8 mouse cellular contexts compared by ENCODE assay signal in the genomic region with DNA sequence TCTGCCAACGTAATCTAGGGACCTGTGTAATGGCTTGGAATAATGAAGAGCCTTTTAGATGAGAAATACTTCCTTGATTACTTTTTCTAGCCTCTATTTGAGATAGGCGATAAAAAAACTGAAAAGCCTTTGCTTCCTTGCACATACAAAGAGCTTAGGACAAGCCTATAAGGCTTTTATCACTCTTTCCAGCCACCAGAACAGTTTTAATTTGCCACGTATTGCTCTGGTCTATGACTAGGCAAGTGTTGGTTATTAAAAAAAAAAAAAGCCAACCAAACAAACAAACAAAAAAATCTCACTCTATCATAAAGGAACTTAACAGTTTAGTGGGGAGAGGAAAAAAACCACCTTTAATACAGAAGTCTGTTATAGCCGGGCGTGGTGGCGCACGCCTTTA. TPM values are rescaled to one million over a fixed set of nuclear protein-coding genes. Genes with fewer than 3 reads are reported as not detected.
DNase-seq lines count a peak whose midpoint lies in the region; ATAC-seq and TF ChIP-seq lines count a peak whose summit lies in the region.

No protein-coding gene starts in this region.

- no peak for ATAC-seq in forebrain, embryonic 12.5 days (ENCODE audit: low FRiP score)
- ATAC-seq in forebrain, embryonic 16.5 days, result no peak
- no peak for ATAC-seq in midbrain, postnatal 0 days (ENCODE audit: low FRiP score)
- no peak for ATAC-seq in limb, embryonic 15.5 days (ENCODE audit: insufficient number of reproducible peaks, low FRiP score, low TSS enrichment, low read depth)
- no peak for ATAC-seq in stomach, embryonic 16.5 days (ENCODE audit: insufficient read depth, low FRiP score)

- H3K4me1 ChIP-seq in forebrain, embryonic 12.5 days, result peaks cover 9% of the 10 kb centered on the region
- H3K4me1 ChIP-seq in forebrain, embryonic 16.5 days (replicated peaks; ENCODE audit: control insufficient read depth, insufficient read depth, low read length), result peaks cover 10% of the 10 kb centered on the region
- peaks cover 15% of the 10 kb centered on the region for H3K4me1 ChIP-seq in midbrain, embryonic 10.5 days
- H3K4me1 ChIP-seq in midbrain, postnatal 0 days (ENCODE audit: insufficient read depth, low read length), result peaks cover 6% of the 10 kb centered on the region
- H3K4me1 ChIP-seq in limb, embryonic 15.5 days, result peaks cover 15% of the 10 kb centered on the region
- H3K4me1 ChIP-seq in stomach, embryonic 16.5 days (ENCODE audit: control insufficient read depth, insufficient read depth, low read length), result peaks cover 14% of the 10 kb centered on the region

- no peaks in the 10 kb centered on the region for H3K27me3 ChIP-seq in forebrain, embryonic 12.5 days
- no peaks in the 10 kb centered on the region for H3K27me3 ChIP-seq in forebrain, embryonic 16.5 days (replicated peaks; ENCODE audit: control insufficient read depth, insufficient read depth, low read length)
- no peaks in the 10 kb centered on the region for H3K27me3 ChIP-seq in midbrain, embryonic 10.5 days (ENCODE audit: low read depth, poor library complexity, severe bottlenecking)
- H3K27me3 ChIP-seq in midbrain, postnatal 0 days (ENCODE audit: insufficient read depth, low read length), result no peaks in the 10 kb centered on the region
- H3K27me3 ChIP-seq in limb, embryonic 15.5 days, result no peaks in the 10 kb centered on the region
- no peaks in the 10 kb centered on the region for H3K27me3 ChIP-seq in stomach, embryonic 16.5 days (ENCODE audit: control insufficient read depth, insufficient read depth, low read length)

- H3K4me3 ChIP-seq in forebrain, embryonic 12.5 days (replicated peaks), result no peak overlapping the region
- no peak overlapping the region for H3K4me3 ChIP-seq in forebrain, embryonic 16.5 days (replicated peaks; ENCODE audit: low read length)
- H3K4me3 ChIP-seq in midbrain, embryonic 10.5 days, result peak overlapping the region; percentile 95; the same call in 1 of the 2 replicates
- no peak overlapping the region for H3K4me3 ChIP-seq in midbrain, postnatal 0 days (ENCODE audit: low read depth, low read length)
- no peak overlapping the region for H3K4me3 ChIP-seq in limb, embryonic 15.5 days
- H3K4me3 ChIP-seq in stomach, embryonic 16.5 days (replicated peaks; ENCODE audit: low read length), result peak overlapping the region; percentile 99; the same call in 1 of the 2 replicates

- WGBS in forebrain, embryonic 12.5 days, result 90% methylated on average over 7 of the region's 7 CpGs
- WGBS in forebrain, embryonic 16.5 days, result 88% methylated on average over 7 of the region's 7 CpGs
- 94% methylated on average over 7 of the region's 7 CpGs for WGBS in midbrain, embryonic 10.5 days
- 91% methylated on average over 7 of the region's 7 CpGs for WGBS in midbrain, postnatal 0 days
- 84% methylated on average over 7 of the region's 7 CpGs for WGBS in limb, embryonic 15.5 days
- WGBS in stomach, embryonic 16.5 days, result 81% methylated on average over 7 of the region's 7 CpGs

- TF ChIP-seq CTCF in midbrain, postnatal 0 days (IDR thresholded peaks at IDR 0.05), result no peak

- H3K9me3 ChIP-seq in forebrain, embryonic 12.5 days, result no peaks in the 10 kb centered on the region
- H3K9me3 ChIP-seq in forebrain, embryonic 16.5 days (ENCODE audit: control insufficient read depth, low read length), result no peaks in the 10 kb centered on the region; the same call in 1 of the 2 replicates
- no peaks in the 10 kb centered on the region for H3K9me3 ChIP-seq in midbrain, embryonic 10.5 days (replicated peaks)
- H3K9me3 ChIP-seq in midbrain, postnatal 0 days (ENCODE audit: low read length), result no peaks in the 10 kb centered on the region
- no peaks in the 10 kb centered on the region for H3K9me3 ChIP-seq in limb, embryonic 15.5 days
- H3K9me3 ChIP-seq in stomach, embryonic 16.5 days (replicated peaks; ENCODE audit: control insufficient read depth, low read length), result peaks cover 3% of the 10 kb centered on the region; the same call in 1 of the 2 replicates

- no peaks in the 10 kb centered on the region for H3K36me3 ChIP-seq in forebrain, embryonic 12.5 days (replicated peaks)
- H3K36me3 ChIP-seq in forebrain, embryonic 16.5 days (ENCODE audit: control insufficient read depth, insufficient read depth), result no peaks in the 10 kb centered on the region
- no peaks in the 10 kb centered on the region; the same call in 1 of the 2 replicates for H3K36me3 ChIP-seq in midbrain, embryonic 10.5 days
- H3K36me3 ChIP-seq in midbrain, postnatal 0 days (ENCODE audit: insufficient read depth, low read length), result no peaks in the 10 kb centered on the region
- no peaks in the 10 kb centered on the region; the same call in 1 of the 2 replicates for H3K36me3 ChIP-seq in limb, embryonic 15.5 days
- no peaks in the 10 kb centered on the region for H3K36me3 ChIP-seq in stomach, embryonic 16.5 days (ENCODE audit: control insufficient read depth, insufficient read depth, low read length)

- peak overlapping the region; percentile 76; the same call in 1 of the 2 replicates for H3K4me2 ChIP-seq in forebrain, embryonic 12.5 days
- H3K4me2 ChIP-seq in forebrain, embryonic 16.5 days (ENCODE audit: low read length), result no peak overlapping the region; the same call in 1 of the 2 replicates
- H3K4me2 ChIP-seq in midbrain, postnatal 0 days (ENCODE audit: low read depth, low read length, poor library complexity, severe bottlenecking), result no peak overlapping the region
- H3K4me2 ChIP-seq in limb, embryonic 15.5 days, result 0 out of 2 replicates have a peak overlapping the region, but pooled peaks have one; percentile 62
- H3K4me2 ChIP-seq in stomach, embryonic 16.5 days (ENCODE audit: low read depth, low read length), result peak overlapping the region; percentile 80; the same call in 1 of the 2 replicates

- H3K9ac ChIP-seq in forebrain, embryonic 12.5 days, result no peak overlapping the region
- no peak overlapping the region for H3K9ac ChIP-seq in forebrain, embryonic 16.5 days (replicated peaks; ENCODE audit: low read depth, low read length)
- no peak overlapping the region for H3K9ac ChIP-seq in midbrain, postnatal 0 days (replicated peaks; ENCODE audit: low read length, poor library complexity, severe bottlenecking)
- no peak overlapping the region for H3K9ac ChIP-seq in limb, embryonic 15.5 days
- H3K9ac ChIP-seq in stomach, embryonic 16.5 days (ENCODE audit: low read length), result no peak overlapping the region; the same call in 1 of the 2 replicates

- H3K27ac ChIP-seq in forebrain, embryonic 12.5 days, result no peak overlapping the region
- no peak overlapping the region for H3K27ac ChIP-seq in forebrain, embryonic 16.5 days (ENCODE audit: low read length)
- H3K27ac ChIP-seq in midbrain, embryonic 10.5 days (replicated peaks), result no peak overlapping the region
- H3K27ac ChIP-seq in midbrain, postnatal 0 days (ENCODE audit: low read depth, low read length), result no peak overlapping the region
- H3K27ac ChIP-seq in limb, embryonic 15.5 days, result peak overlapping the region; percentile 100
- H3K27ac ChIP-seq in stomach, embryonic 16.5 days (ENCODE audit: low read length), result peak overlapping the region; percentile 99

- DNase-seq in midbrain, embryonic 10.5 days (ENCODE audit: low spot score), result no peak
- DNase-seq in midbrain, postnatal 0 days (ENCODE audit: low spot score), result no peak
- no peak for DNase-seq in thymus, adult 18-20 months
- DNase-seq in right cerebral cortex, postnatal 25 days, result no peak

RNA-seq across cellular contexts. Expression of a gene that starts 1.2 kb away (rescaled TPM):
- 18.7 and 20.3 TPM in 2 replicates for polyA plus RNA-seq in forebrain, embryonic 12.5 days (2016; fragmentation: Nextera tagmentation; extraction: Ambion mirVana)
- polyA plus RNA-seq in forebrain, embryonic 16.5 days (2015; fragmentation: Nextera tagmentation; extraction: Ambion mirVana), result 22.6 and 25.1 TPM in 2 replicates
- polyA plus RNA-seq in midbrain, embryonic 10.5 days (2016; fragmentation: Nextera tagmentation; extraction: Ambion mirVana), result 11.5 and 13.3 TPM in 2 replicates
- total RNA-seq in midbrain, postnatal 0 days (2014; rRNA removed), result 43.7 and 62.3 TPM in 2 replicates
- polyA plus RNA-seq in midbrain, postnatal 0 days (2015; fragmentation: Nextera tagmentation; extraction: Ambion mirVana), result 19.3 and 21.4 TPM in 2 replicates
- 21.0 and 22.5 TPM in 2 replicates for polyA plus RNA-seq in limb, embryonic 15.5 days (2015; fragmentation: Nextera tagmentation; extraction: Ambion mirVana)
- polyA plus RNA-seq in stomach, embryonic 16.5 days (2015; fragmentation: Nextera tagmentation; extraction: Ambion mirVana), result 31.0 and 35.8 TPM in 2 replicates

RNA-seq across cellular contexts. Expression of a gene that starts 32.4 kb away (rescaled TPM):
- 83.3 and 86.4 TPM in 2 replicates for polyA plus RNA-seq in forebrain, embryonic 12.5 days (2016; fragmentation: Nextera tagmentation; extraction: Ambion mirVana)
- 99.2 and 109 TPM in 2 replicates for polyA plus RNA-seq in forebrain, embryonic 16.5 days (2015; fragmentation: Nextera tagmentation; extraction: Ambion mirVana)
- 88.3 and 93.9 TPM in 2 replicates for polyA plus RNA-seq in midbrain, embryonic 10.5 days (2016; fragmentation: Nextera tagmentation; extraction: Ambion mirVana)
- 395 and 506 TPM in 2 replicates for total RNA-seq in midbrain, postnatal 0 days (2014; rRNA removed)
- polyA plus RNA-seq in midbrain, postnatal 0 days (2015; fragmentation: Nextera tagmentation; extraction: Ambion mirVana), result 163 and 175 TPM in 2 replicates
- 89.8 and 97.2 TPM in 2 replicates for polyA plus RNA-seq in limb, embryonic 15.5 days (2015; fragmentation: Nextera tagmentation; extraction: Ambion mirVana)
- polyA plus RNA-seq in stomach, embryonic 16.5 days (2015; fragmentation: Nextera tagmentation; extraction: Ambion mirVana), result 94.6 and 96.8 TPM in 2 replicates

Comparison
In these comparisons a context has a peak if more than half of its experiments do, and no peak if none do; other contexts are left out.
1. H3K4me2 ChIP-seq: peak in forebrain, embryonic 12.5 days (single experiment), limb, embryonic 15.5 days (single experiment) and stomach, embryonic 16.5 days (single experiment); none in forebrain, embryonic 16.5 days (single experiment) and midbrain, postnatal 0 days (single experiment).
2. H3K4me3 ChIP-seq: peak in midbrain, embryonic 10.5 days (single experiment) and stomach, embryonic 16.5 days (single experiment); none in forebrain, embryonic 12.5 days (single experiment), forebrain, embryonic 16.5 days (single experiment), midbrain, postnatal 0 days (single experiment) and limb, embryonic 15.5 days (single experiment).
3. H3K27ac ChIP-seq: peak in limb, embryonic 15.5 days (single experiment) and stomach, embryonic 16.5 days (single experiment); none in forebrain, embryonic 12.5 days (single experiment), forebrain, embryonic 16.5 days (single experiment), midbrain, embryonic 10.5 days (single experiment) and midbrain, postnatal 0 days (single experiment).